Mouse (Mus musculus): ENCODE measurements around the gene Trim71.

The Trim71 gene

GRCm38 (mm10) chr9:114557086-114557485, 7.1 kb downstream of the Trim71 start:
- in situ Hi-C loops (cut with MboI, MseI) = no loop called here

- in situ Hi-C loops (cut with MboI, MseI) = no loop called here
Measured at GRCm38 (mm10) chr9:114556276-114556855, 7.8 kb downstream of the Trim71 start.

- in situ Hi-C loops (cut with MboI, MseI) = loop anchor here (5.0 kb wide), 1 partner anchor 42 kb away; no protein-coding TSS in a partner anchor
Measured at GRCm38 (mm10) chr9:114554355-114554979, 9.7 kb downstream of the Trim71 start.

- in situ Hi-C loops (cut with MboI, MseI) = loop anchor here (5.0 kb wide), 1 partner anchor 42 kb away; no protein-coding TSS in a partner anchor
Measured at GRCm38 (mm10) chr9:114553828-114554227, 10.3 kb downstream of the Trim71 start.

GRCm38 (mm10) chr9:114550033-114550432, 14.1 kb downstream of the Trim71 start:
- in situ Hi-C loops (cut with MboI, MseI) = loop anchor here (5.0 kb wide), 1 partner anchor 38 kb away; no protein-coding TSS in a partner anchor

- in situ Hi-C loops (cut with MboI, MseI) = no loop called here
Measured at GRCm38 (mm10) chr9:114549117-114549516, 15.1 kb downstream of the Trim71 start.

GRCm38 (mm10) chr9:114548496-114548895, 15.7 kb downstream of the Trim71 start:
- in situ Hi-C loops (cut with MboI, MseI) = no loop called here

GRCm38 (mm10) chr9:114547643-114548077, 16.5 kb downstream of the Trim71 start:
- in situ Hi-C loops (cut with MboI, MseI) = no loop called here

GRCm38 (mm10) chr9:114546765-114547164, 17.4 kb downstream of the Trim71 start:
- in situ Hi-C loops (cut with MboI, MseI) = no loop called here

- in situ Hi-C loops (cut with MboI, MseI) = no loop called here
Measured at GRCm38 (mm10) chr9:114544754-114545393, 19.3 kb downstream of the Trim71 start.

- in situ Hi-C loops (cut with MboI, MseI) = no loop called here
Measured at GRCm38 (mm10) chr9:114543882-114544753, 20.1 kb downstream of the Trim71 start.

GRCm38 (mm10) chr9:114541279-114541741, 22.9 kb downstream of the Trim71 start:
- in situ Hi-C loops (cut with MboI, MseI) = no loop called here

- in situ Hi-C loops (cut with MboI, MseI) = no loop called here
Measured at GRCm38 (mm10) chr9:114538996-114539563, 25.1 kb downstream of the Trim71 start.

GRCm38 (mm10) chr9:114536628-114537027, 27.5 kb downstream of the Trim71 start:
- in situ Hi-C loops (cut with MboI, MseI) = no loop called here

GRCm38 (mm10) chr9:114534747-114535517, 29.2 kb downstream of the Trim71 start:
- in situ Hi-C loops (cut with MboI, MseI) = no loop called here

- in situ Hi-C loops (cut with MboI, MseI) = no loop called here
Measured at GRCm38 (mm10) chr9:114533848-114534247, 30.3 kb downstream of the Trim71 start.

- in situ Hi-C loops (cut with MboI, MseI) = no loop called here
Measured at GRCm38 (mm10) chr9:114531276-114531675, 32.9 kb downstream of the Trim71 start.

GRCm38 (mm10) chr9:114528680-114529048, 35.5 kb downstream of the Trim71 start:
- in situ Hi-C loops (cut with MboI, MseI) = no loop called here

- in situ Hi-C loops (cut with MboI, MseI) = no loop called here
Measured at GRCm38 (mm10) chr9:114527992-114528679, 36.0 kb downstream of the Trim71 start.

GRCm38 (mm10) chr9:114527085-114527484, 37.1 kb downstream of the Trim71 start:
- in situ Hi-C loops (cut with MboI, MseI) = no loop called here
